Mouse (Mus musculus): ENCODE measurements around the gene Kmt5a. TPM values are rescaled to one million over a fixed set of nuclear protein-coding genes. Genes with fewer than 3 reads are reported as not detected.

The Kmt5a gene
- total RNA-seq, 2 experiments from 2014 or later = 240 to 370 TPM

DNA sequence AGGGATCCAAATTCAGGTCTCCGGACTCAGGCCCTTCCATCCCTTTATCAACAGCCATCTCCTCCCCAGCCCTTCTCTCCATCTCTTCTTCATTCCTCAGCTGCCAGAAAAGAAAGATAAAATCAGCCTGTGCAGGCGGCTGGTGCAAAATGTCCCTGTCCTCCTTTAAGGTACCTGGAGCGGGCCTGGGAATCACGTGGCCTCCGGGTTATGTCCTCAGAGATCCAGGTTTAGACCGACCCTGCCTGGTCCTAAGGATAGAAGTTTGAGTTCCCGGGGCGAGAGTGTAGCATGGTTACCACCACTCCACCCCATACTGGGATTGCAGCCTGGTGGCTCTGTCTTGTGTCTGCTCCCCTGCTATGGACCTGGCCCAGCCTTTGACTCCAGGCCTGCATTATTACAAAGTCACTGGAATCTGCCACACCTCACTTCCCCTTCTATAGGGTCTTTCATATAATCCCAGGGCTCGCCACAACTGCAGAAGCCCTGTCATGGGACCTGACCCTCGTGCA, 70.9 kb downstream of the Kmt5a start:
- ATAC-seq (ENCODE audit: poor library complexity, severe bottlenecking) = no peak

Other genes starting within 250 kb of the Kmt5a start
- gene Pitpnm2, start 190.2 kb upstream of the Kmt5a start, total RNA-seq (2015) = 3.3 and 3.5 TPM in 2 replicates
- 1.2 and 7.6 TPM in 2 replicates for gene Pitpnm2, start 190.2 kb upstream of the Kmt5a start, total RNA-seq (2017)
- 8.7 and 9.6 TPM in 2 replicates for gene Mphosph9, start 112.0 kb upstream of the Kmt5a start, total RNA-seq (2015)
- 21.2 and 24.4 TPM in 2 replicates for gene Mphosph9, start 112.0 kb upstream of the Kmt5a start, total RNA-seq (2017)
- 4.6 and 9.0 TPM in 2 replicates for gene 2810006K23Rik, start 111.8 kb upstream of the Kmt5a start, total RNA-seq (2015)
- gene 2810006K23Rik, start 111.8 kb upstream of the Kmt5a start, total RNA-seq (2017) = 7.6 and 14.2 TPM in 2 replicates
- 150 and 158 TPM in 2 replicates for gene Cdk2ap1, start 76.8 kb upstream of the Kmt5a start, total RNA-seq (2015)
- gene Cdk2ap1, start 76.8 kb upstream of the Kmt5a start, total RNA-seq (2017) = 111 and 145 TPM in 2 replicates
- gene Sbno1, start 13.9 kb upstream of the Kmt5a start, total RNA-seq (2015) = 65.5 and 82.0 TPM in 2 replicates
- 147 and 182 TPM in 2 replicates for gene Sbno1, start 13.9 kb upstream of the Kmt5a start, total RNA-seq (2017)
- gene Rilpl2, start 38.4 kb downstream of the Kmt5a start, total RNA-seq (2015) = 42.8 and 45.4 TPM in 2 replicates
- gene Rilpl2, start 38.4 kb downstream of the Kmt5a start, total RNA-seq (2017) = 42.5 and 42.9 TPM in 2 replicates
- gene Snrnp35, start 43.2 kb downstream of the Kmt5a start, total RNA-seq (2015) = 3.8 and 5.7 TPM in 2 replicates
- 10.6 and 12.0 TPM in 2 replicates for gene Snrnp35, start 43.2 kb downstream of the Kmt5a start, total RNA-seq (2017)
- gene Rilpl1, start 91.5 kb downstream of the Kmt5a start, total RNA-seq (2015) = 0.75 and 1.2 TPM in 2 replicates
- 0.48 and 0.65 TPM in 2 replicates for gene Rilpl1, start 91.5 kb downstream of the Kmt5a start, total RNA-seq (2017)
- 561 and 605 TPM in 2 replicates for gene Tmed2, start 100.8 kb downstream of the Kmt5a start, total RNA-seq (2015)
- gene Tmed2, start 100.8 kb downstream of the Kmt5a start, total RNA-seq (2017) = 974 and 1,002 TPM in 2 replicates
- 6.5 and 7.7 TPM in 2 replicates for gene Ddx55, start 112.9 kb downstream of the Kmt5a start, total RNA-seq (2015)
- 7.2 and 15.1 TPM in 2 replicates for gene Ddx55, start 112.9 kb downstream of the Kmt5a start, total RNA-seq (2017)
- 24.8 and 28.0 TPM in 2 replicates for gene Eif2b1, start 139.2 kb downstream of the Kmt5a start, total RNA-seq (2015)
- 15.6 and 20.0 TPM in 2 replicates for gene Eif2b1, start 139.2 kb downstream of the Kmt5a start, total RNA-seq (2017)
- gene Gtf2h3, start 139.2 kb downstream of the Kmt5a start, total RNA-seq (2015) = 8.0 and 8.6 TPM in 2 replicates
- 11.6 and 20.7 TPM in 2 replicates for gene Gtf2h3, start 139.2 kb downstream of the Kmt5a start, total RNA-seq (2017)
- gene Atp6v0a2, start 188.6 kb downstream of the Kmt5a start, total RNA-seq (2015) = 15.2 and 16.6 TPM in 2 replicates
- 19.4 and 24.0 TPM in 2 replicates for gene Atp6v0a2, start 188.6 kb downstream of the Kmt5a start, total RNA-seq (2017)

Data from megakaryocyte, adult 5-6 weeks (primary cell).